Mouse (Mus musculus) small intestine, adult 2 months (tissue): ENCODE data around the gene Nyap2.

ENCODE experiments used
- CTCF ChIP-seq: fragments of 200-500 bp; IDR thresholded peaks from 2 replicates; pipeline ENCODE4 v1.5.1; 2012; ENCODE audit warnings: low read depth, mild to moderate bottlenecking, control low read depth, inconsistent platforms, low read length, moderate library complexity, mixed read lengths; ENCODE audit not compliant: insufficient replicate concordance, insufficient read length; ENCODE audit errors: extremely low read depth
- POLR2A ChIP-seq: fragments of 200-500 bp; IDR thresholded peaks from 2 replicates; pipeline ENCODE4 v1.6.1; 2012; ENCODE audit warnings: low read depth, mild to moderate bottlenecking, control low read depth, inconsistent platforms, low read length, moderate library complexity

GRCm38 (mm10) chr1:81287088-81287487 lies 210.3 kb downstream of the Nyap2 start:
- TF ChIP-seq CTCF (no peak), POLR2A (no peak)
